In genomic region chr3:137636571-137636970, GRCm38 (mm10) we compare ENCODE assay signal across 50 mouse cellular contexts. TPM values are rescaled to one million over a fixed set of nuclear protein-coding genes. Genes with fewer than 3 reads are reported as not detected.
"Had no signal": no experiment of that assay in that cellular context is flagged by ENCODE, and none has a peak within 500 bp of the region (broad histone marks: within the 10 kb centered on the region; RNA-seq: fewer than 3 reads in every experiment).

No protein-coding gene starts in this region.

- DNase-seq: heart, postnatal 10 days; heart, postnatal 14 days; heart, postnatal 36 days; heart, postnatal 4 days; kidney, adult 11 months; kidney, adult 18-20 months; kidney, adult 9 months; kidney, postnatal 10 days; kidney, postnatal 14 days; kidney, postnatal 25 days; kidney, postnatal 36 days; kidney, postnatal 4 days; layer of hippocampus, adult 9-11 months; layer of hippocampus, postnatal 36 days had no signal

- H3K4me3 ChIP-seq: heart, embryonic 10.5 days; heart, embryonic 12.5 days; heart, embryonic 13.5 days; heart, embryonic 15.5 days; hindbrain, embryonic 10.5 days; hindbrain, embryonic 12.5 days; hindbrain, embryonic 13.5 days; hindbrain, embryonic 15.5 days; intestine, embryonic 15.5 days; kidney, embryonic 15.5 days; left cerebral cortex, adult 2 months had no signal

- H3K9me3 ChIP-seq: heart, embryonic 10.5 days; heart, embryonic 12.5 days; heart, embryonic 13.5 days; heart, embryonic 15.5 days; hindbrain, embryonic 10.5 days; hindbrain, embryonic 12.5 days; hindbrain, embryonic 13.5 days; hindbrain, embryonic 15.5 days; intestine, embryonic 15.5 days; kidney, embryonic 15.5 days had no signal

- H3K36me3 ChIP-seq: heart, embryonic 10.5 days; heart, embryonic 12.5 days; heart, embryonic 13.5 days; heart, embryonic 15.5 days; hindbrain, embryonic 10.5 days; hindbrain, embryonic 12.5 days; hindbrain, embryonic 13.5 days; hindbrain, embryonic 15.5 days; intestine, embryonic 15.5 days; kidney, embryonic 15.5 days had no signal

- H3K4me2 ChIP-seq: heart, embryonic 11.5 days; heart, embryonic 12.5 days; heart, embryonic 13.5 days; heart, embryonic 15.5 days; hindbrain, embryonic 12.5 days; hindbrain, embryonic 13.5 days; hindbrain, embryonic 14.5 days; hindbrain, embryonic 15.5 days; intestine, embryonic 15.5 days; kidney, embryonic 15.5 days had no signal

- H3K27me3 ChIP-seq: heart, embryonic 12.5 days; heart, embryonic 13.5 days; heart, embryonic 15.5 days; hindbrain, embryonic 12.5 days; hindbrain, embryonic 13.5 days; hindbrain, embryonic 15.5 days; intestine, embryonic 15.5 days; kidney, embryonic 15.5 days had no signal

- H3K4me1 ChIP-seq: heart, embryonic 10.5 days; heart, embryonic 12.5 days; heart, embryonic 13.5 days; heart, embryonic 15.5 days; hindbrain, embryonic 10.5 days; hindbrain, embryonic 12.5 days; hindbrain, embryonic 13.5 days; hindbrain, embryonic 15.5 days; intestine, embryonic 15.5 days; kidney, embryonic 15.5 days had no signal

- H3K9ac ChIP-seq: heart, embryonic 12.5 days; heart, embryonic 13.5 days; heart, embryonic 15.5 days; hindbrain, embryonic 12.5 days; hindbrain, embryonic 13.5 days; hindbrain, embryonic 14.5 days; hindbrain, embryonic 15.5 days; intestine, embryonic 15.5 days; kidney, embryonic 15.5 days had no signal

- H3K27ac ChIP-seq: heart, embryonic 10.5 days; heart, embryonic 13.5 days; heart, embryonic 15.5 days; hindbrain, embryonic 10.5 days; hindbrain, embryonic 12.5 days; hindbrain, embryonic 13.5 days; hindbrain, embryonic 14.5 days; hindbrain, embryonic 15.5 days; hindbrain, postnatal 0 days; intestine, embryonic 15.5 days; kidney, embryonic 15.5 days; kidney, postnatal 0 days; left cerebral cortex, adult 2 months had no signal

RNA-seq across cellular contexts. Expression of gene Gm21962, which starts 34.8 kb away (rescaled TPM):
- total RNA-seq: heart, adult 8-10 months; heart, postnatal 10 days; heart, postnatal 14 days; heart, postnatal 25 days; heart, postnatal 36 days; heart, postnatal 4 days; hematopoietic stem cell, adult 5-6 weeks; hindbrain, postnatal 0 days; layer of hippocampus, adult 18-20 months; layer of hippocampus, adult 8-10 months; layer of hippocampus, postnatal 10 days; layer of hippocampus, postnatal 14 days; layer of hippocampus, postnatal 25 days; layer of hippocampus, postnatal 36 days; left cerebral cortex, adult 18-20 months; left cerebral cortex, adult 2 months had no signal
- polyA plus RNA-seq: heart, embryonic 10.5 days; heart, embryonic 11.5 days; heart, embryonic 12.5 days; heart, embryonic 13.5 days; heart, embryonic 14.5 days; heart, embryonic 15.5 days; heart, embryonic 16.5 days; heart, postnatal 0 days; hindbrain, embryonic 10.5 days; hindbrain, embryonic 11.5 days; hindbrain, embryonic 12.5 days; hindbrain, embryonic 13.5 days; hindbrain, embryonic 14.5 days; hindbrain, embryonic 15.5 days; hindbrain, embryonic 16.5 days; hindbrain, postnatal 0 days; inflammation-experienced regulatory T-cells, adult 6 months; intestine, embryonic 14.5 days; intestine, embryonic 15.5 days; intestine, embryonic 16.5 days; intestine, postnatal 0 days; kidney, embryonic 14.5 days; kidney, embryonic 15.5 days; kidney, embryonic 16.5 days; kidney, postnatal 0 days; large intestine, adult 2 months had no signal
